Mouse (Mus musculus): Measurements from ENCODE around the gene Gm14214. TPM values are rescaled to one million over a fixed set of nuclear protein-coding genes. Genes with fewer than 3 reads are reported as not detected.

The Gm14214 gene
- polyA plus RNA-seq, 1 experiment from 2014 or later = not detected

Other genes starting within 250 kb of the Gm14214 start
- 2.2 and 3.2 TPM in 2 replicates for gene 1700003F12Rik, start 222.9 kb downstream of the Gm14214 start, polyA plus RNA-seq (2016; fragmentation: Nextera tagmentation; extraction: Ambion mirVana)
- 0.47 and 1.0 TPM in 2 replicates for gene Actl10, start 218.3 kb downstream of the Gm14214 start, polyA plus RNA-seq (2016; fragmentation: Nextera tagmentation; extraction: Ambion mirVana)
- gene Necab3, start 211.1 kb downstream of the Gm14214 start, polyA plus RNA-seq (2016; fragmentation: Nextera tagmentation; extraction: Ambion mirVana) = 15.6 and 18.2 TPM in 2 replicates
- 29.9 and 30.8 TPM in 2 replicates for gene E2f1, start 200.1 kb downstream of the Gm14214 start, polyA plus RNA-seq (2016; fragmentation: Nextera tagmentation; extraction: Ambion mirVana)
- 16.5 TPM in 2 replicates for gene Pxmp4, start 166.3 kb downstream of the Gm14214 start, polyA plus RNA-seq (2016; fragmentation: Nextera tagmentation; extraction: Ambion mirVana)
- gene Zfp341, start 156.7 kb downstream of the Gm14214 start, polyA plus RNA-seq (2016; fragmentation: Nextera tagmentation; extraction: Ambion mirVana) = 0.82 and 1.1 TPM in 2 replicates
- gene 4930519P11Rik, start 156.6 kb downstream of the Gm14214 start, polyA plus RNA-seq (2016; fragmentation: Nextera tagmentation; extraction: Ambion mirVana) = 0.46 and 0.58 TPM in 2 replicates
- gene Chmp4b, start 118.3 kb downstream of the Gm14214 start, polyA plus RNA-seq (2016; fragmentation: Nextera tagmentation; extraction: Ambion mirVana) = 21.8 and 29.4 TPM in 2 replicates
- 36.7 and 49.2 TPM in 2 replicates for gene Raly, start 21.1 kb upstream of the Gm14214 start, polyA plus RNA-seq (2016; fragmentation: Nextera tagmentation; extraction: Ambion mirVana)
- gene a, start 21.4 kb upstream of the Gm14214 start, polyA plus RNA-seq (2016; fragmentation: Nextera tagmentation; extraction: Ambion mirVana) = 0.89 TPM in 1 of 2 replicates, not detected in the other
- 83.6 and 88.1 TPM in 2 replicates for gene Eif2s2, start 122.9 kb upstream of the Gm14214 start, polyA plus RNA-seq (2016; fragmentation: Nextera tagmentation; extraction: Ambion mirVana)
- 0.50 and 0.52 TPM in 2 replicates for gene Gm14226, start 248.2 kb upstream of the Gm14214 start, polyA plus RNA-seq (2016; fragmentation: Nextera tagmentation; extraction: Ambion mirVana)